Mouse (Mus musculus) neural tube, embryonic 14.5 days (tissue): ENCODE data around the gene H2-Ke6. TPM values are rescaled to one million over a fixed set of nuclear protein-coding genes. Genes with fewer than 3 reads are reported as not detected.
A peak's percentile ranks its signal among the peaks of the same experiment; 100 is the strongest.

ENCODE experiments used
- ATAC-seq: fragments of 200-750 bp; cut with Nextera tagmentation; 2 replicates; pipeline ENCODE4 v1.8.0; 2017; ENCODE audit warnings: low read depth, mild to moderate bottlenecking, moderate TSS enrichment, moderate library complexity
- H3K27ac ChIP-seq: fragments of 300-500 bp; sonication (generic); 2 replicates; pipeline ENCODE4 v1.5.1; 2014; ENCODE audit warnings: low read depth, mild to moderate bottlenecking, control low read depth, low read length, moderate library complexity, mixed read lengths
- H3K27me3 ChIP-seq: fragments of 300-500 bp; sonication (generic); 2 replicates; pipeline ENCODE4 v1.6.1; 2014; ENCODE audit warnings: low read length; ENCODE audit not compliant: control insufficient read depth, insufficient read depth
- H3K36me3 ChIP-seq: fragments of 300-500 bp; sonication (generic); 2 replicates; pipeline ENCODE4 v1.6.1; 2014; ENCODE audit warnings: low read length, mixed read lengths; ENCODE audit not compliant: control insufficient read depth, insufficient read depth
- H3K4me1 ChIP-seq: fragments of 300-500 bp; sonication (generic); 2 replicates; pipeline ENCODE4 v1.6.1; 2014; ENCODE audit warnings: low read length; ENCODE audit not compliant: control insufficient read depth, insufficient read depth
- H3K4me2 ChIP-seq: fragments of 300-500 bp; sonication (generic); 2 replicates; pipeline ENCODE4 v1.6.1; 2014; ENCODE audit warnings: mild to moderate bottlenecking, low read depth, low read length, control low read depth
- H3K4me3 ChIP-seq: fragments of 300-500 bp; sonication (generic); 2 replicates; pipeline ENCODE4 v1.5.1; 2014; ENCODE audit warnings: low read depth, low read length, control low read depth, mixed read lengths
- H3K9ac ChIP-seq: fragments of 300-500 bp; sonication (generic); replicated peaks from 2 replicates; pipeline ENCODE4 v1.6.1; 2014; ENCODE audit warnings: low read depth, mild to moderate bottlenecking, control low read depth, low read length, mixed read lengths
- H3K9me3 ChIP-seq: fragments of 300-500 bp; sonication (generic); 2 replicates; pipeline ENCODE4 v1.6.1; 2016; ENCODE audit warnings: low read length; ENCODE audit not compliant: control insufficient read depth
- WGBS: fragments of 180-500 bp; shearing (Covaris S2); extraction: QIAGEN DNeasy Blood & Tissue Kit; methylation state at CpG from one replicate; pipeline ENCODE4 v1.1.7; 2014; 5-methylcytosine and 5-hydroxymethylcytosine counted together
- polyA plus RNA-seq: library from polyadenylated mRNA; unstranded; fragments of >200 nt; fragmentation: Nextera tagmentation; extraction: Ambion mirVana; gene quantifications from 2 replicates; pipeline ENCODE4 v1.2.1, GENCODE M21; 2014

Gene H2-Ke6
- polyA plus RNA-seq, 1 experiment from 2014 or later = 72.1 TPM

DNA sequence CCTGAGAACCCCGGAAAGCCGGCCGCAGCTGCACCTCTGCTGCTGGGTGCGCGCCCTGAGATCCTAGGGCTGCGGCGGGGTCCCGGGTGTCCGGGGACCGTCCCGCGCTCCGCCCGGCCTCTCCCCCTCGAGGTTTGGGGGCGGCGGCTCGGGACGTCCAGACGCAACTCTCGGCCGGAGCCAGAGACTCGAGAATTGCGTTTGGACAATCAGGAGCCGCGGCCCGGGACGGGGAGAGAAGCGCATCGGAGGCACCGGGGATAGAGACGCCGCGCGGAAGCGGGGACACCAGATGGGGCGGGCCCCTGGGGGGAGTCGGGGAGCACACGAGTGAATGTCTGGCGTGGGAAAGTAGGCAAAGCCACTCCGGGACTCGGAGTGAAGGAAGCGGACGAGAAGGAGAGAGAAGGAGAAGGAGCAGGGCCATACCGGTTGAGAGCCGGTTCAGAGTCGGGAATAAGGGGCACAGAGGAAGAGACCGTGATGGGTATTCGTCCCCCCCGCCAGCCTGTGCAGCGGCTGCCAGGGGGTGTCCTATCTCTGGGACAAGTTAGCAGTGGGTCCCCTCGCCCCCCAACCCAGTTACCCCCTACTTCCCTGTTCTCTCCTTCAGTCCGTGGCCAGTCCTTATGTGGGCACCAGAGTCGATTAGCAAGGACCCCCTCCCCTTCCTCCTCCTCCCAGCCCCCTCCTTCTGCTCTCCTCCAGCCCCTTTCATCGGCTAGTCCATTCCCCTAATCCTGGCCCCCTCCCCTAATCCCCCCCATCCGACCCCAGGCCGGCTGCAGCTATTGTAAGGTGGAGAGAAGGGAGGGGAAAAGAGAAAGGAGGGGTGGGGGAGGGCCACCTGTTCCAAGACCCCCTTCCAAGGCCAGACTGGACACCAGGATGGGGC, 2.8 kb downstream of the H2-Ke6 start:
- ATAC-seq = peak; percentile 9; the same call in 1 of the 2 replicates
- H3K36me3 ChIP-seq = peaks cover 12% of the 10 kb centered on the region
- H3K9ac ChIP-seq = peak overlapping the region; percentile 91
- H3K9me3 ChIP-seq = no peaks in the 10 kb centered on the region
- peak overlapping the region; percentile 93 for H3K4me2 ChIP-seq
- peaks cover 45% of the 10 kb centered on the region for H3K4me1 ChIP-seq
- H3K4me3 ChIP-seq = peak overlapping the region; percentile 58
- no peaks in the 10 kb centered on the region for H3K27me3 ChIP-seq
- under 1% methylated on average over 54 of the region's 57 CpGs for WGBS
- H3K27ac ChIP-seq = peak overlapping the region; percentile 99

DNA sequence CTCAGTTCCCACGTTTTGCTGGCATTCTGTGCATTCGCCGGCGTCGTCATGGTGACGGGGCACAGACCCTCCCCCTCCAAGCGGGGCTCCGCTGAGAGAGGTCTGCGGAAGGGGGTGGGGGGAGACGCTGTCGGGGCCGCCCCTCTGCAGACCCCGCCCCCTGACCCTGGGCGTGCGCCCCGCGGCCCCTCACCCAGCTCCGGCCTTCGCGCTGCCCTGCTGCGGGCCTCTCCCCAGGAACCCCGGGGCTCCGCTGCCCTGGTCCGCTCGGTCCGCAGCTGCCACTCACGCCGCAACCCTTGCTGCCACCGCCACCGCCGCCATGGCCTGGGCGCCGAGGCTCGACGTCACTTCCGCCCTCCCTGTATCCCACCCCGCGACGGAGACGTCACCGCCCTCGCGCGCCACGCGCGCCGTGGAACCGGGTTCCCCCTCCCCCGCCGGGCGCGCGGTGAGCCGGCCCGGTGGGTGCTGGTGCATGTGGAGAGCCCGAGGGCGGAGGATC, 3.5 kb downstream of the H2-Ke6 start, which contains the start of gene Ring1:
TSS of gene Ring1 (minus strand) at position 364 of the 505 bp plus-strand sequence.
- Histone ChIP-seq H3K36me3 (peaks cover 10% of the 10 kb centered on the region), H3K27ac (peak within 1 kb of the TSS; percentile 99), H3K27me3 (no peaks in the 10 kb centered on the region), H3K4me3 (peak within 1 kb of the TSS; percentile 58), H3K9ac (peak within 1 kb of the TSS; percentile 91), H3K4me1 (peaks cover 38% of the 10 kb centered on the region), H3K9me3 (no peaks in the 10 kb centered on the region), H3K4me2 (peak within 1 kb of the TSS; percentile 93)
- ATAC-seq = peak; percentile 80
- 1% methylated on average over 39 of the region's 58 CpGs for WGBS

DNA sequence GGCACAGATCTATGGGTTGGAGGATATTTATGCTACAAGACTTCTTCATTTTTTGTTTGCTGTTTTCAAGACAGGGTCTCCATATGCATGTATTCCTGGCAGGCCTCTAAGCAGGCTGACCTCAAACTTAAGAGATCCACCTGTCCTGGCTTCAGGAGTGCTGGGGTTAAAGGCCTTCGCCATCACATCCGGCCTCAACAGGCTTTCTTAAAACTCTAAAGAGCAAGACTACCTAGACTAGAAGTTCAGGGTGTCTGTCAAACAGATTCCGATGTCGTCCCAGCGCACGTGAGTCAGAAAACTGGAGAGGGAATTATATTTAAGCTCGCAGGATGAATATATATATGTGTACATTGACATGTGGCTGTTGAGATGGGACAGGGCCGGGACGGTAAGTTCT, 4.2 kb downstream of the H2-Ke6 start:
- 72% methylated on average over 9 of the region's 9 CpGs for WGBS
- peaks cover 34% of the 10 kb centered on the region for H3K4me1 ChIP-seq
- no peak for ATAC-seq
- H3K4me2 ChIP-seq = peak overlapping the region; percentile 93
- peaks cover 3% of the 10 kb centered on the region for H3K36me3 ChIP-seq
- no peaks in the 10 kb centered on the region for H3K9me3 ChIP-seq
- H3K27me3 ChIP-seq = no peaks in the 10 kb centered on the region
- H3K4me3 ChIP-seq = peak overlapping the region; percentile 58
- peak overlapping the region; percentile 91 for H3K9ac ChIP-seq
- peak overlapping the region; percentile 99 for H3K27ac ChIP-seq

DNA sequence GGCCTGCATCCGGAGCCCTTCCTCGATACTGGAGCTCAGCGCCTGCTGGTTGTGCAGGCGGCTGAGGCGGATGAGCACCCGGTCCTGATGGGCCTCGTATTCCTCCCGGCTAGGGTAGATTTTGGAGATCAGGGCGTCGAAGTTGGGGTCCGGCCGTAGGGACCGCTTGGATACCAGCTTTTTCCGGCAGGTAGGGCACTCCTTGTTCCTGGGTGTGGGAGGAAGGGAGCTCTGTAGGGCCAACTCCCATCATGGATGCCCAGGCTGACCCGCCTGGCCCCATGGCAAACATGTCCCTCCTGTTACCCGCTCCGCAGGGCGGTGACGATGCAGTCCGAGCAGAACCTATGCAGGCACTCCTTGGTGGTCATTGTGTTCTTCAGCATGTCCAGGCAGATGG, 4.9 kb downstream of the H2-Ke6 start:
- WGBS = 98% methylated on average over 20 of the region's 20 CpGs
- no peak overlapping the region for H3K9ac ChIP-seq

DNA sequence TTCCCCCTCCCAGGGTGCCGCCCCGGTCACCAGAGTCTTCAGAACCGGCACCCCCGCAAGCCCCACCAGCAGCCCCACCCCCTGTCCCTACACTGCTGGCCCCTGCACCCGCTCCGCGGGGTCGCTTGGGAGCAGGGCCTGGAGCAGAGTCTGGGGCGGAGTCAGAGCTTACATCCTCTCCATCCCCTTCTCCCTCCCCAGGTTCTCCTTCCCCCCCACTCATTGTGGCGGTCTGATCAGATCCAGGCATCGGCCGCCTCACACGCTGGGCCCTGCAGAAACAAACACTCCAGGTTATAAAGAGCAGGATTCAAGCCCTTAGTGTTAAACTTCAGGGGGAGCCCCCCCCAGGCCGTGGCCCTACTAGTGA, 5.5 kb downstream of the H2-Ke6 start:
- Histone ChIP-seq H3K27ac (no peak overlapping the region), H3K4me3 (no peak overlapping the region), H3K27me3 (no peaks in the 10 kb centered on the region), H3K4me2 (no peak overlapping the region), H3K9ac (no peak overlapping the region), H3K9me3 (no peaks in the 10 kb centered on the region), H3K36me3 (no peaks in the 10 kb centered on the region; the same call in 1 of the 2 replicates), H3K4me1 (peaks cover 28% of the 10 kb centered on the region)
- no peak for ATAC-seq
- 95% methylated on average over 14 of the region's 14 CpGs for whole genome bisulfite sequencing

More for the DNA sequence above, 4.9 kb downstream of the H2-Ke6 start:
- Histone ChIP-seq H3K27ac (no peak overlapping the region), H3K27me3 (no peaks in the 10 kb centered on the region), H3K4me2 (no peak overlapping the region), H3K9me3 (no peaks in the 10 kb centered on the region), H3K4me3 (no peak overlapping the region), H3K4me1 (peaks cover 30% of the 10 kb centered on the region), H3K36me3 (no peaks in the 10 kb centered on the region; the same call in 1 of the 2 replicates)
- no peak for ATAC-seq

DNA sequence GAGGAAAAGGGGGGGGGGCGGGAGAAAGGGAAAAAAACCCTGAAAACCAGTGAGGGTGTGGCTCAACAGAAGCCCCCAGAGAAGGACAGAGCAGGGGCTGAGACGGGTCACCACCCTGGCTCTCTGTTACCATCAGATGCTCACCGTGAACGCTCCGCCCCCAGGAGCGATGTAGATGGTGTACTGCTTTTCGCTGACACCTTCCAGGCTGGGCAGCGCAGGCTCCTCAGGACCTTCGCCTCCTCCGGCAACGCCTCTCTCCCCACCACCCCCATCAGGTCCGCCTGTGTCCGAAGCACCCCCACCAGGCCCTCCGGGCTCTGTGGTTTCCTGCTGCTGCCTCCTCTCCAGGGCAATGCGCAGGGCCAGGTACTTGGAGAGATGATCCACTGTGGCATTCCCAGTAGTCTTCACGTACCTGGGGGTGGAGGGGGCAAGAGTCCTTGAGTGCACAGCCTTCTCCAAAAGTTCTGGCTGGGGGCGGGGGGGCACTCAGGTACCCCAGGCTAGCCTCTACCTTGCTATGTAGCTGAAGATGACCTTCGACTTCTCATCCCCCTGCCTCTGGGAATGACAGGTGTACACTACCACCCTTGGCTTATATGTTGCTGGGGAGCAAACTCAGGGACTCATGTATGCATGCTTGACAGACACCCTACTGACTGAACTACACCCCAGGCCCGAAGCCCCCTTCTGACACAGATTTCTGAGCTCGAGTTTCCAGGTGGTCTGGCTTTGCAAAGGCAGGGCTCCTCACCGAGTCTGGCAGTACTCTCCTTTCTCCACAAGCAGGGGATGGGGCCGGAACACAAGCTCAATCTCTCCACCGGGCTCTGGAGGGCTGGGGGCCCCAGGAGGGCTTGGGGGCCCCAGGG, 6.1 kb downstream of the H2-Ke6 start:
- Histone ChIP-seq H3K27ac (no peak overlapping the region), H3K4me3 (no peak overlapping the region), H3K4me1 (peaks cover 22% of the 10 kb centered on the region), H3K4me2 (no peak overlapping the region), H3K9ac (no peak overlapping the region), H3K9me3 (no peaks in the 10 kb centered on the region), H3K36me3 (no peaks in the 10 kb centered on the region; the same call in 1 of the 2 replicates), H3K27me3 (no peaks in the 10 kb centered on the region)
- WGBS = 96% methylated on average over 23 of the region's 23 CpGs
- ATAC-seq = no peak

DNA sequence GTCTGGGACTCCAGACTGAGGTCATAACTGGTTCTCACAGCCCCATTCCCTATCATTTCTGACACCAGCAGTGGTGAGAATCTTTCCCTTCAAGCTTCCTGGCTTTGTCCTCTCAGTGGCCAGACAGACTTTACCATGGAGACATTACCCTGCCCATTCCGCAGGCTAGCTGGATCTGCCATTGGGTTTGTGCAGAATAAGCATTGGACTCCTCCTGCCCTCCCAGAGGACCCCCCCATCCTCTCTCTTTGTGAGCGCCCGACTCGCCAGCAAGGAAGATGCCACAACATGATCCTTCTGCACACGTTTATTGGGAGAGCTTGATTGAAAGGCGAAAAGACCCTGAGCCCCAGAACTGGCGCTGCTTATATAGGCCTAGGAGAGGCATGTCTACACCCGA, 14.4 kb downstream of the H2-Ke6 start:
- no peaks in the 10 kb centered on the region for H3K9me3 ChIP-seq
- ATAC-seq = no peak
- H3K27me3 ChIP-seq = no peaks in the 10 kb centered on the region
- H3K36me3 ChIP-seq = no peaks in the 10 kb centered on the region
- no peaks in the 10 kb centered on the region for H3K4me1 ChIP-seq
- H3K27ac ChIP-seq = no peak overlapping the region
- no peak overlapping the region for H3K9ac ChIP-seq
- H3K4me3 ChIP-seq = no peak overlapping the region
- 94% methylated on average over 8 of the region's 8 CpGs for WGBS
- no peak overlapping the region for H3K4me2 ChIP-seq

DNA sequence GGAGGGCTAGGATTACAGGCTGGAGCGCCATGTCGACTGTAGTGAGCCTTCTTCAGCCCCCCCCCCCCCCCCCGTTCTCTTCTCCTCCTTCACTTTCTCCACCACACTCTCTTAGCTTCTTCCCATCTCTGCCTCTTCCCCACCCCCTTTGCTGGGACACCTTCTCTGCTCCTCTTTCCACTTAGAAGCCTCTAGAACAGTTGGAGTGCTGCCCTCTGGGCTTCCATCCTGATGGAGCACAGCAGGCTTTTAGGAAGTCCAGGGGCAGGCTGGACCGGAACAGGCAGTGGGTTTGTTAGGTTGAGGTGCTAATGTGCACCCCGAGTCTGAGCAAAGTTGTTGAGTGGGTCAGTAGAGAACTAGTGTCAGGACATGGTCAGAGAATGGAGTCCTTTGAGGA, 17.7 kb downstream of the H2-Ke6 start:
- H3K27me3 ChIP-seq = no peaks in the 10 kb centered on the region
- H3K4me1 ChIP-seq = no peaks in the 10 kb centered on the region
- H3K4me3 ChIP-seq = no peak overlapping the region
- no peak overlapping the region for H3K4me2 ChIP-seq
- no peaks in the 10 kb centered on the region for H3K36me3 ChIP-seq
- H3K27ac ChIP-seq = no peak overlapping the region
- no peaks in the 10 kb centered on the region for H3K9me3 ChIP-seq
- H3K9ac ChIP-seq = no peak overlapping the region
- 86% methylated on average over 4 of the region's 5 CpGs for WGBS
- ATAC-seq = no peak
